Mouse (Mus musculus): ENCODE results near the gene Cops3. TPM values are rescaled to one million over a fixed set of nuclear protein-coding genes. Genes with fewer than 3 reads are reported as not detected.

Gene Cops3
- polyA plus RNA-seq (2015; fragmentation: Nextera tagmentation; extraction: Ambion mirVana), result 174 and 180 TPM in 2 replicates

- Histone ChIP-seq H3K4me2 (ENCODE audit: low read length) (peak within 1 kb of the TSS; percentile 78), H3K9ac (ENCODE audit: low read depth, low read length) (peak within 1 kb of the TSS; percentile 81), H3K27me3 (ENCODE audit: control insufficient read depth, insufficient read depth, low read depth, low read length) (no peaks in the 10 kb centered on the region), H3K9me3 (replicated peaks; ENCODE audit: control insufficient read depth, low read length, poor library complexity, severe bottlenecking) (no peaks in the 10 kb centered on the region), H3K27ac (ENCODE audit: low read length) (peak within 1 kb of the TSS; percentile 96), H3K4me3 (ENCODE audit: low read depth, low read length) (peak within 1 kb of the TSS; percentile 69), H3K4me1 (ENCODE audit: control insufficient read depth, insufficient read depth, low read length) (peaks cover 24% of the 10 kb centered on the region), H3K36me3 (ENCODE audit: control insufficient read depth, insufficient read depth, low read length) (peaks cover 2% of the 10 kb centered on the region; the same call in 1 of the 2 replicates)
- ATAC-seq, result peak; percentile 98
- WGBS, result under 1% methylated on average over 30 of the region's 43 CpGs
Observed at GRCm38 (mm10) chr11:59839459-59840126, at the start of gene Cops3. Gene Cops3, minus strand, starts transcription at chr11:59839838.

GRCm38 (mm10) chr11:59888151-59888550 is 48.5 kb upstream of the Cops3 start:
- no peak for ATAC-seq
- 68% methylated on average over 5 of the region's 5 CpGs for WGBS
- 0 out of 2 replicates have a peak overlapping the region, but pooled peaks have one; percentile 17 for H3K27ac ChIP-seq (ENCODE audit: low read length)

GRCm38 (mm10) chr11:59886952-59887351 is 47.3 kb upstream of the Cops3 start:
- H3K27ac ChIP-seq (ENCODE audit: low read length), result no peak overlapping the region
- no peak overlapping the region for H3K4me3 ChIP-seq (ENCODE audit: low read depth, low read length)
- no peak for ATAC-seq
- peaks cover 5% of the 10 kb centered on the region; the same call in 1 of the 2 replicates for H3K4me1 ChIP-seq (ENCODE audit: control insufficient read depth, insufficient read depth, low read length)
- H3K4me2 ChIP-seq (ENCODE audit: low read length), result no peak overlapping the region
- WGBS, result 87% methylated on average over 1 of the region's 1 CpGs
- peaks cover 4% of the 10 kb centered on the region; the same call in 1 of the 2 replicates for H3K9me3 ChIP-seq (replicated peaks; ENCODE audit: control insufficient read depth, low read length, poor library complexity, severe bottlenecking)
- no peaks in the 10 kb centered on the region for H3K36me3 ChIP-seq (ENCODE audit: control insufficient read depth, insufficient read depth, low read length)
- H3K27me3 ChIP-seq (ENCODE audit: control insufficient read depth, insufficient read depth, low read depth, low read length), result no peaks in the 10 kb centered on the region
- no peak overlapping the region for H3K9ac ChIP-seq (ENCODE audit: low read depth, low read length)

More at GRCm38 (mm10) chr11:59888151-59888550, 48.5 kb upstream of the Cops3 start:
- Histone ChIP-seq H3K4me3 (ENCODE audit: low read depth, low read length) (no peak overlapping the region), H3K9ac (ENCODE audit: low read depth, low read length) (no peak overlapping the region), H3K9me3 (replicated peaks; ENCODE audit: control insufficient read depth, low read length, poor library complexity, severe bottlenecking) (peaks cover 4% of the 10 kb centered on the region; the same call in 1 of the 2 replicates), H3K4me1 (ENCODE audit: control insufficient read depth, insufficient read depth, low read length) (peaks cover 5% of the 10 kb centered on the region; the same call in 1 of the 2 replicates), H3K27me3 (ENCODE audit: control insufficient read depth, insufficient read depth, low read depth, low read length) (no peaks in the 10 kb centered on the region), H3K36me3 (ENCODE audit: control insufficient read depth, insufficient read depth, low read length) (no peaks in the 10 kb centered on the region), H3K4me2 (ENCODE audit: low read length) (no peak overlapping the region)

GRCm38 (mm10) chr11:59885217-59885986 is 45.8 kb upstream of the Cops3 start:
- Histone ChIP-seq H3K9ac (ENCODE audit: low read depth, low read length) (no peak overlapping the region), H3K4me3 (ENCODE audit: low read depth, low read length) (no peak overlapping the region), H3K4me1 (ENCODE audit: control insufficient read depth, insufficient read depth, low read length) (no peaks in the 10 kb centered on the region), H3K36me3 (ENCODE audit: control insufficient read depth, insufficient read depth, low read length) (no peaks in the 10 kb centered on the region), H3K9me3 (replicated peaks; ENCODE audit: control insufficient read depth, low read length, poor library complexity, severe bottlenecking) (peaks cover 4% of the 10 kb centered on the region; the same call in 1 of the 2 replicates), H3K4me2 (ENCODE audit: low read length) (no peak overlapping the region), H3K27ac (ENCODE audit: low read length) (no peak overlapping the region), H3K27me3 (ENCODE audit: control insufficient read depth, insufficient read depth, low read depth, low read length) (no peaks in the 10 kb centered on the region)
- ATAC-seq, result no peak
- WGBS, result 60% methylated on average over 17 of the region's 17 CpGs

- ATAC-seq, result peak; percentile 89
- peak overlapping the region; percentile 26; the same call in 1 of the 2 replicates for H3K27ac ChIP-seq (ENCODE audit: low read length)
- H3K9ac ChIP-seq (ENCODE audit: low read depth, low read length), result peak overlapping the region; percentile 55
- peaks cover 4% of the 10 kb centered on the region; the same call in 1 of the 2 replicates for H3K4me1 ChIP-seq (ENCODE audit: control insufficient read depth, insufficient read depth, low read length)
- H3K27me3 ChIP-seq (ENCODE audit: control insufficient read depth, insufficient read depth, low read depth, low read length), result no peaks in the 10 kb centered on the region
- H3K36me3 ChIP-seq (ENCODE audit: control insufficient read depth, insufficient read depth, low read length), result peaks cover 5% of the 10 kb centered on the region
- no peak overlapping the region for H3K4me2 ChIP-seq (ENCODE audit: low read length)
- WGBS, result 24% methylated on average over 2 of the region's 2 CpGs
- H3K9me3 ChIP-seq (replicated peaks; ENCODE audit: control insufficient read depth, low read length, poor library complexity, severe bottlenecking), result no peaks in the 10 kb centered on the region
- H3K4me3 ChIP-seq (ENCODE audit: low read depth, low read length), result no peak overlapping the region
Observed at GRCm38 (mm10) chr11:59880031-59880430, 40.4 kb upstream of the Cops3 start.

GRCm38 (mm10) chr11:59872124-59872523 is 32.5 kb upstream of the Cops3 start:
- H3K4me2 ChIP-seq (ENCODE audit: low read length), result no peak overlapping the region
- H3K4me1 ChIP-seq (ENCODE audit: control insufficient read depth, insufficient read depth, low read length), result no peaks in the 10 kb centered on the region
- H3K27me3 ChIP-seq (ENCODE audit: control insufficient read depth, insufficient read depth, low read depth, low read length), result no peaks in the 10 kb centered on the region
- no peak overlapping the region for H3K27ac ChIP-seq (ENCODE audit: low read length)
- H3K36me3 ChIP-seq (ENCODE audit: control insufficient read depth, insufficient read depth, low read length), result peaks cover 13% of the 10 kb centered on the region
- H3K9ac ChIP-seq (ENCODE audit: low read depth, low read length), result no peak overlapping the region
- H3K4me3 ChIP-seq (ENCODE audit: low read depth, low read length), result no peak overlapping the region
- no peaks in the 10 kb centered on the region for H3K9me3 ChIP-seq (replicated peaks; ENCODE audit: control insufficient read depth, low read length, poor library complexity, severe bottlenecking)
- no peak for ATAC-seq
- WGBS, result 78% methylated on average over 8 of the region's 8 CpGs

GRCm38 (mm10) chr11:59864316-59864715 is 24.7 kb upstream of the Cops3 start:
- Histone ChIP-seq H3K9me3 (replicated peaks; ENCODE audit: control insufficient read depth, low read length, poor library complexity, severe bottlenecking) (no peaks in the 10 kb centered on the region), H3K4me3 (ENCODE audit: low read depth, low read length) (no peak overlapping the region), H3K27ac (ENCODE audit: low read length) (no peak overlapping the region), H3K4me1 (ENCODE audit: control insufficient read depth, insufficient read depth, low read length) (no peaks in the 10 kb centered on the region), H3K4me2 (ENCODE audit: low read length) (no peak overlapping the region), H3K9ac (ENCODE audit: low read depth, low read length) (no peak overlapping the region), H3K36me3 (ENCODE audit: control insufficient read depth, insufficient read depth, low read length) (peaks cover 5% of the 10 kb centered on the region; the same call in 1 of the 2 replicates), H3K27me3 (ENCODE audit: control insufficient read depth, insufficient read depth, low read depth, low read length) (no peaks in the 10 kb centered on the region)
- ATAC-seq, result no peak
- 94% methylated on average over 6 of the region's 6 CpGs for WGBS

GRCm38 (mm10) chr11:59860467-59860866 is 20.8 kb upstream of the Cops3 start:
- no peak for ATAC-seq
- Histone ChIP-seq H3K27ac (ENCODE audit: low read length) (no peak overlapping the region), H3K36me3 (ENCODE audit: control insufficient read depth, insufficient read depth, low read length) (peaks cover 3% of the 10 kb centered on the region; the same call in 1 of the 2 replicates), H3K4me2 (ENCODE audit: low read length) (no peak overlapping the region), H3K4me3 (ENCODE audit: low read depth, low read length) (no peak overlapping the region), H3K9ac (ENCODE audit: low read depth, low read length) (no peak overlapping the region), H3K9me3 (replicated peaks; ENCODE audit: control insufficient read depth, low read length, poor library complexity, severe bottlenecking) (no peaks in the 10 kb centered on the region), H3K4me1 (ENCODE audit: control insufficient read depth, insufficient read depth, low read length) (no peaks in the 10 kb centered on the region), H3K27me3 (ENCODE audit: control insufficient read depth, insufficient read depth, low read depth, low read length) (no peaks in the 10 kb centered on the region)
- 83% methylated on average over 11 of the region's 11 CpGs for WGBS

- H3K27ac ChIP-seq (ENCODE audit: low read length), result no peak overlapping the region
- no peaks in the 10 kb centered on the region for H3K27me3 ChIP-seq (ENCODE audit: control insufficient read depth, insufficient read depth, low read depth, low read length)
- no peak overlapping the region for H3K9ac ChIP-seq (ENCODE audit: low read depth, low read length)
- peaks cover 13% of the 10 kb centered on the region for H3K4me1 ChIP-seq (ENCODE audit: control insufficient read depth, insufficient read depth, low read length)
- H3K4me3 ChIP-seq (ENCODE audit: low read depth, low read length), result no peak overlapping the region
- H3K4me2 ChIP-seq (ENCODE audit: low read length), result no peak overlapping the region
- H3K36me3 ChIP-seq (ENCODE audit: control insufficient read depth, insufficient read depth, low read length), result peaks cover 3% of the 10 kb centered on the region; the same call in 1 of the 2 replicates
- ATAC-seq, result no peak
- WGBS, result 79% methylated on average over 3 of the region's 3 CpGs
- no peaks in the 10 kb centered on the region for H3K9me3 ChIP-seq (replicated peaks; ENCODE audit: control insufficient read depth, low read length, poor library complexity, severe bottlenecking)
Observed at GRCm38 (mm10) chr11:59852865-59853264, 13.2 kb upstream of the Cops3 start.
